Mouse (Mus musculus) hindbrain, postnatal 0 days (tissue): Measurements from ENCODE around the gene Osm. TPM values are rescaled to one million over a fixed set of nuclear protein-coding genes. Genes with fewer than 3 reads are reported as not detected.

ENCODE experiments used
- ATAC-seq: fragments of 200-750 bp; cut with Nextera tagmentation; 2 replicates; pipeline ENCODE4 v1.8.0; 2017; ENCODE audit warnings: mild to moderate bottlenecking, moderate TSS enrichment, moderate library complexity
- DNase-seq: peaks from one replicate; pipeline ENCODE4 v3.0.0-alpha.2; 2015; ENCODE audit warnings: low spot score
- H3K27ac ChIP-seq: fragments of 300-500 bp; sonication (generic); 2 replicates; pipeline ENCODE4 v1.5.1; 2014; ENCODE audit warnings: mild to moderate bottlenecking
- H3K27me3 ChIP-seq: fragments of 300-500 bp; sonication (generic); 2 replicates; pipeline ENCODE4 v1.6.1; 2014; ENCODE audit warnings: low read length, mixed read lengths; ENCODE audit not compliant: insufficient read depth
- H3K36me3 ChIP-seq: fragments of 300-500 bp; sonication (generic); 2 replicates; pipeline ENCODE4 v1.6.1; 2014; ENCODE audit warnings: low read length, mixed read lengths; ENCODE audit not compliant: insufficient read depth
- H3K4me1 ChIP-seq: fragments of 300-500 bp; sonication (generic); 2 replicates; pipeline ENCODE4 v1.6.1; 2014; ENCODE audit warnings: antibody characterized with exemption, low read length, mixed read lengths; ENCODE audit not compliant: insufficient read depth
- H3K4me2 ChIP-seq: fragments of 300-500 bp; sonication (generic); 2 replicates; pipeline ENCODE4 v1.6.1; 2014; ENCODE audit warnings: low read depth, mild to moderate bottlenecking, low read length, moderate library complexity, mixed read lengths
- H3K4me3 ChIP-seq: fragments of 300-500 bp; sonication (generic); 2 replicates; pipeline ENCODE4 v1.5.1; 2014; ENCODE audit warnings: low read length
- H3K9ac ChIP-seq: fragments of 300-500 bp; sonication (generic); replicated peaks from 2 replicates; pipeline ENCODE4 v1.6.1; 2014; ENCODE audit warnings: mild to moderate bottlenecking, low read length, moderate library complexity, mixed read lengths
- H3K9me3 ChIP-seq: fragments of 300-500 bp; sonication (generic); 2 replicates; pipeline ENCODE4 v1.6.1; 2016; ENCODE audit warnings: low read length, mixed read lengths
- CTCF ChIP-seq: IDR thresholded peaks from 2 replicates; pipeline ENCODE4 v1.5.1; 2016; ENCODE audit warnings: antibody characterized with exemption, control low read depth, low read depth
- WGBS: fragments of 180-500 bp; shearing (Covaris S2); extraction: QIAGEN DNeasy Blood & Tissue Kit; methylation state at CpG from one replicate; pipeline ENCODE4 v1.1.7; 2014; 5-methylcytosine and 5-hydroxymethylcytosine counted together
- polyA plus RNA-seq: library from polyadenylated mRNA; unstranded; fragments of >200 nt; fragmentation: Nextera tagmentation; extraction: Ambion mirVana; gene quantifications from 2 replicates; pipeline ENCODE4 v1.2.1, GENCODE M21; 2015
- total RNA-seq: library from RNA; depleted of rRNA; stranded (reverse); fragments of >200 nt; gene quantifications from 2 replicates; pipeline ENCODE4 v1.2.3, GENCODE M21; 2014; rRNA removed

Osm gene
- total and polyA plus RNA-seq, 2 experiments from 2014 or later = 0.08 TPM; not detected in 1

DNA sequence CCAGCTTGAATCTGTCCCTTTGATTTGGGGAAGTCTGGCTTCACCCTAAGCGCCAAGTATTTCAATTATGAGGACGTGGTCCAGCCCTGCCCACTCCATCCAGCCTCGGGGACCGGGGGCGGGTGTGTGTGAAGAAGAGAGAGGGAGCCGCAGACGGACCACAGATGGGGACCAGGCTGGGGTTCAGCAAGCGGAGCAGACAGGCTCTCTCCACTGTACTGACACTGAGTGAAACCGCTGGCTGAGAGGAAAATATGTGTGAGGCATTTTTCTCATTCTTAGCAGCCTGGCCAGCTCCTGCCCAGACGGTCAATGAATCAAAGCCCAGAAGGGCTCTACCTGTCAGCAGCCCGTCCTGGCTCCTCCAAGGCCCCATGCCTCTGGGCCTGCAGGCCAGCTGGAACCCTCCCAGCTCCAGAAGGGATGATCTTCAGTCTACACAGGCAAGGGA is 40.2 kb downstream of the Osm start:
- 0 out of 2 replicates have a peak, but pooled peaks have one; percentile 27 for ATAC-seq
- H3K27ac ChIP-seq = no peak overlapping the region

DNA sequence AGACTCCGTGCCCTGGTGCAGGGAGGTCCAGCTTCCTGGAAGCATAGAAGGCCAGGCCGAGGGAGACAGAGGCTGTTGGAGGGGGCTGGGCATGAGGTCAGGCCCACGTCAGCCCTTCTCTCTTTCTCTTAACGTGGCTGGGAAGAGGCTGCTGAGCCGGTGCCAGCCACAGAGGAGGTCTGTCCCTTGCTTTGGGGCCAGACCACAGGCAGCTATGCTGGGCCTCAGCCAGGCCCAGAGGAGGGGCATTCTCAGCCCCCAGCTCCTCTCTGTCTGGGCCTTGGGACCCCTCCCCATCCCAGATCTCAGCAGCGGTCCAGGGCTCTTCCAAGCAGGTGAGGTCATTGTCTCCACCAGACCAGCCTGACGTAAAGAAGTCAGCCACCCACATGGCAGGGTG is 43.7 kb downstream of the Osm start:
- H3K27ac ChIP-seq = no peak overlapping the region
- TF ChIP-seq CTCF = no peak
- peak; percentile 53; the same call in 1 of the 2 replicates for ATAC-seq
- no peaks in the 10 kb centered on the region for H3K9me3 ChIP-seq
- no peaks in the 10 kb centered on the region; the same call in 1 of the 2 replicates for H3K4me1 ChIP-seq
- H3K4me3 ChIP-seq = no peak overlapping the region
- H3K9ac ChIP-seq = no peak overlapping the region
- H3K36me3 ChIP-seq = no peaks in the 10 kb centered on the region
- WGBS = 41% methylated on average over 7 of the region's 7 CpGs
- H3K27me3 ChIP-seq = no peaks in the 10 kb centered on the region
- H3K4me2 ChIP-seq = no peak overlapping the region
- no peak for DNase-seq

More for the DNA sequence above, 40.2 kb downstream of the Osm start:
- no peaks in the 10 kb centered on the region for H3K27me3 ChIP-seq
- H3K4me3 ChIP-seq = no peak overlapping the region
- no peak overlapping the region for H3K9ac ChIP-seq
- TF ChIP-seq CTCF = no peak
- H3K4me1 ChIP-seq = no peaks in the 10 kb centered on the region; the same call in 1 of the 2 replicates
- no peaks in the 10 kb centered on the region for H3K9me3 ChIP-seq
- no peak overlapping the region for H3K4me2 ChIP-seq
- H3K36me3 ChIP-seq = no peaks in the 10 kb centered on the region
- WGBS = 33% methylated on average over 11 of the region's 11 CpGs
- DNase-seq = no peak

GRCm38 (mm10) chr11:4281852-4282251 is 45.6 kb downstream of the Osm start:
- no peaks in the 10 kb centered on the region for H3K9me3 ChIP-seq
- DNase-seq = no peak
- 58% methylated on average over 6 of the region's 6 CpGs for WGBS
- no peak for TF ChIP-seq CTCF
- no peak overlapping the region for H3K4me2 ChIP-seq
- no peak overlapping the region for H3K27ac ChIP-seq
- H3K4me1 ChIP-seq = no peaks in the 10 kb centered on the region; the same call in 1 of the 2 replicates
- no peaks in the 10 kb centered on the region for H3K36me3 ChIP-seq
- H3K4me3 ChIP-seq = no peak overlapping the region
- no peak for ATAC-seq
- H3K27me3 ChIP-seq = no peaks in the 10 kb centered on the region
- H3K9ac ChIP-seq = no peak overlapping the region

DNA sequence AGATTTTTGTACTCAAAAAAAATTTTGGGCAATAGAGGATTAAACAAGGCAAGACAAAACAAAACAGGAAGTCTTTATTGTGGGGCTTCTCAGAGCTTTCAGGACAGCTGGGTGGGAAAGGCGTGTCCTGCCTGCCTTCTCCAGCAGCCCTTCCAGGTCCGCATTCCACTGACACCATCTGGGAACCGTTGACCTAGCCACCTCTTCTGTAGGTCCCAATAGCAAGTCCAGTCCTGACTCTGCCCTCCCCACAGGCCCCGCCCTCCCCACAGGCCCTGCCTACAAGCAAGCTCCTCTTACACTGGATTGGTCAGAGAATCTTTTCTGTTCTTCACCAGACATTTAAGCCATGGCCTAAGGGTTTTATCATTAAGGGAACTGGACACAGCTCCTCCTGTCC is 47.4 kb downstream of the Osm start:
- WGBS = 38% methylated on average over 4 of the region's 4 CpGs
- no peaks in the 10 kb centered on the region for H3K36me3 ChIP-seq
- no peaks in the 10 kb centered on the region for H3K4me1 ChIP-seq
- no peak for ATAC-seq
- H3K9ac ChIP-seq = no peak overlapping the region
- no peak overlapping the region for H3K4me2 ChIP-seq
- TF ChIP-seq CTCF = no peak
- no peaks in the 10 kb centered on the region for H3K27me3 ChIP-seq
- DNase-seq = no peak
- no peak overlapping the region for H3K4me3 ChIP-seq
- no peaks in the 10 kb centered on the region for H3K9me3 ChIP-seq
- H3K27ac ChIP-seq = no peak overlapping the region

GRCm38 (mm10) chr11:4289280-4289679 is 53.1 kb downstream of the Osm start:
- H3K4me3 ChIP-seq = no peak overlapping the region
- no peak for TF ChIP-seq CTCF
- no peaks in the 10 kb centered on the region for H3K36me3 ChIP-seq
- H3K9ac ChIP-seq = no peak overlapping the region
- no peaks in the 10 kb centered on the region; the same call in 1 of the 2 replicates for H3K4me1 ChIP-seq
- no peaks in the 10 kb centered on the region for H3K27me3 ChIP-seq
- ATAC-seq (no peak), DNase-seq (no peak)
- WGBS = 67% methylated on average over 3 of the region's 3 CpGs
- no peaks in the 10 kb centered on the region for H3K9me3 ChIP-seq
- H3K4me2 ChIP-seq = no peak overlapping the region
- H3K27ac ChIP-seq = no peak overlapping the region

Other genes with a start within 250 kb of the Osm start
- not detected in 2 replicates for gene Sec14l4, start 205.0 kb upstream of the Osm start, total RNA-seq
- gene Sec14l4, start 205.0 kb upstream of the Osm start, polyA plus RNA-seq = not detected in 2 replicates
- gene Sec14l3, start 171.6 kb upstream of the Osm start, total RNA-seq = 0.36 and 1.6 TPM in 2 replicates
- 1.7 and 1.8 TPM in 2 replicates for gene Sec14l3, start 171.6 kb upstream of the Osm start, polyA plus RNA-seq
- 14.8 and 20.4 TPM in 2 replicates for gene Mtfp1, start 141.0 kb upstream of the Osm start, total RNA-seq
- 17.7 TPM in 2 replicates for gene Mtfp1, start 141.0 kb upstream of the Osm start, polyA plus RNA-seq
- gene Sec14l2, start 113.0 kb upstream of the Osm start, total RNA-seq = 13.4 and 13.9 TPM in 2 replicates
- 8.1 and 9.5 TPM in 2 replicates for gene Sec14l2, start 113.0 kb upstream of the Osm start, polyA plus RNA-seq
- 84.3 and 90.4 TPM in 2 replicates for gene Rnf215, start 101.2 kb upstream of the Osm start, total RNA-seq
- gene Rnf215, start 101.2 kb upstream of the Osm start, polyA plus RNA-seq = 49.7 and 51.0 TPM in 2 replicates
- gene Ccdc157, start 76.1 kb upstream of the Osm start, total RNA-seq = 20.8 TPM in 2 replicates
- 10.3 and 10.9 TPM in 2 replicates for gene Ccdc157, start 76.1 kb upstream of the Osm start, polyA plus RNA-seq
- gene Sf3a1, start 76.1 kb upstream of the Osm start, total RNA-seq = 41.9 and 45.4 TPM in 2 replicates
- gene Sf3a1, start 76.1 kb upstream of the Osm start, polyA plus RNA-seq = 30.6 and 31.6 TPM in 2 replicates
- 59.1 and 60.8 TPM in 2 replicates for gene Tbc1d10a, start 49.6 kb upstream of the Osm start, total RNA-seq
- gene Tbc1d10a, start 49.6 kb upstream of the Osm start, polyA plus RNA-seq = 34.2 TPM in 2 replicates
- gene Castor1, start 18.2 kb upstream of the Osm start, total RNA-seq = 20.6 and 20.7 TPM in 2 replicates
- 10.6 and 12.4 TPM in 2 replicates for gene Castor1, start 18.2 kb upstream of the Osm start, polyA plus RNA-seq
- 0.21 and 0.22 TPM in 2 replicates for gene Lif, start 21.1 kb downstream of the Osm start, total RNA-seq
- gene Lif, start 21.1 kb downstream of the Osm start, polyA plus RNA-seq = 0.08 and 0.10 TPM in 2 replicates
- not detected in 2 replicates for gene Hormad2, start 204.7 kb downstream of the Osm start, total RNA-seq
- gene Hormad2, start 204.7 kb downstream of the Osm start, polyA plus RNA-seq = not detected in 2 replicates